Mouse (Mus musculus): ENCODE measurements at regions not wholly inside any gene's neighbourhood (a gene's known extent, or its start where the extent isn't known, plus 50 kb on each side); places are given as distances from the start of the nearest gene placed in this dataset.

DNA sequence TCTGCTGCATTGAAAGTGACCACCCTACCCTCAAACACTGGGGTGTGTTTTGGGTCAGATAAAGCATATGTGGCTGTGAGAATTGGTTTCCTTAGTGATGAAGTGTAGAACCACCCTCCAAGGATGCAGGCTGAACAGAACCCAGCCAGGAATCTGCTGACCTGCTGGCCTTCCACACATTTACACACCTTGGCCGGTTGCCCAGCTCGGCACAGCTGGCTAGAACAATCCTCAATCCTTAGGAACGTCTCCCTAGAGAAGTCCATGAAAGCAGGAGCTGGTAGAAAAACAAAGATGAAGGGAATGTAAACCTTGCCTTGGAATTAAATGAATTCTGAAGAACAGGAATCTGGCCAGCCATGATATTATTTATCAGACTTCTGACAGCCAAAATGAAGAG lies 737.3 kb downstream of the Slc4a3 start:
- TF ChIP-seq CTCF (IDR thresholded peaks at IDR 0.05; ENCODE audit: low read depth) (no peak), EP300 (IDR thresholded peaks at IDR 0.05; ENCODE audit: low read depth) (no peak)

Measured in liver, postnatal 0 days (tissue).